Mouse (Mus musculus) hindbrain, embryonic 16.5 days (tissue): Measurements from ENCODE around the gene Dnaic2. TPM values are rescaled to one million over a fixed set of nuclear protein-coding genes. Genes with fewer than 3 reads are reported as not detected.

Source experiments
- ATAC-seq: fragments of 200-750 bp; cut with Nextera tagmentation; 2 replicates; pipeline ENCODE4 v1.8.0; 2017; ENCODE audit warnings: moderate TSS enrichment, moderate library complexity
- H3K27ac ChIP-seq: fragments of 300-500 bp; sonication (generic); 2 replicates; pipeline ENCODE4 v1.5.1; 2014; ENCODE audit warnings: low read depth, mild to moderate bottlenecking, control low read depth, low read length, moderate library complexity
- H3K27me3 ChIP-seq: fragments of 300-500 bp; sonication (generic); replicated peaks from 2 replicates; pipeline ENCODE4 v1.6.1; 2014; ENCODE audit warnings: low read length; ENCODE audit not compliant: control insufficient read depth, insufficient read depth
- H3K36me3 ChIP-seq: fragments of 300-500 bp; sonication (generic); 2 replicates; pipeline ENCODE4 v1.6.1; 2014; ENCODE audit warnings: mild to moderate bottlenecking, low read length, moderate library complexity, mixed read lengths; ENCODE audit not compliant: control insufficient read depth, insufficient read depth
- H3K4me1 ChIP-seq: fragments of 300-500 bp; sonication (generic); 2 replicates; pipeline ENCODE4 v1.6.1; 2014; ENCODE audit warnings: low read depth, low read length; ENCODE audit not compliant: control insufficient read depth, insufficient read depth
- H3K4me2 ChIP-seq: fragments of 300-500 bp; sonication (generic); 2 replicates; pipeline ENCODE4 v1.6.1; 2014; ENCODE audit warnings: mild to moderate bottlenecking, low read length, control low read depth, moderate library complexity
- H3K4me3 ChIP-seq: fragments of 300-500 bp; sonication (generic); 2 replicates; pipeline ENCODE4 v1.5.1; 2014; ENCODE audit warnings: mild to moderate bottlenecking, low read length, control low read depth, moderate library complexity
- H3K9ac ChIP-seq: fragments of 300-500 bp; sonication (generic); 2 replicates; pipeline ENCODE4 v1.6.1; 2014; ENCODE audit warnings: low read depth, mild to moderate bottlenecking, control low read depth, low read length, moderate library complexity
- H3K9me3 ChIP-seq: fragments of 300-500 bp; sonication (generic); 2 replicates; pipeline ENCODE4 v1.6.1; 2014; ENCODE audit warnings: mild to moderate bottlenecking, low read length, moderate library complexity; ENCODE audit not compliant: control insufficient read depth
- WGBS: fragments of 180-500 bp; shearing (Covaris S2); extraction: QIAGEN DNeasy Blood & Tissue Kit; methylation state at CpG from one replicate; pipeline ENCODE4 v1.1.7; 2014; 5-methylcytosine and 5-hydroxymethylcytosine counted together
- polyA plus RNA-seq: library from polyadenylated mRNA; unstranded; fragments of >200 nt; fragmentation: Nextera tagmentation; extraction: Ambion mirVana; gene quantifications from 2 replicates; pipeline ENCODE4 v1.2.1, GENCODE M21; 2015

Dnaic2 gene
- polyA plus RNA-seq, 1 experiment from 2014 or later, result 2.5 TPM

DNA sequence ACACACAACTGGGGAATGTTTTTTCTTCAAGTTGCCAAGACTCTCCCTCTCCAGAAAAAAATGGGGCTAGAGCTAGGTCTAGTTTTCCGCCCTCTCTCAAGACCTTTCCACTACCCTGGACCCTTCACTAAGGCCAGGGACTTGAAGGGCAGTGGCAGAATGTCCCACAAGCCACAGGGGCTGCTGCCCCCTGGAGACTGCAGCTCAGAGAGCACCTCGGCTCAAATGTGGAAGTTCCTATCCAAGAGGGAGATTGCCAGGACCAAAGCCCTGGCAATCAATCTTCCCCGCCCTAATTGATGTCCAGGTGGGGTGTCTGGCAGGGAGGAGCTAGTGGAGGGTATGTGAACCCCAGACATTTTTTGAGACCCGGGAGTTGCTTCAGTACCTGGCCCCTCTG, 63.6 kb downstream of the Dnaic2 start:
- no peak for ATAC-seq
- no peak overlapping the region; the same call in 1 of the 2 replicates for H3K9ac ChIP-seq
- peak overlapping the region; percentile 82; the same call in 1 of the 2 replicates for H3K27ac ChIP-seq
- no peaks in the 10 kb centered on the region for H3K36me3 ChIP-seq
- peaks cover 53% of the 10 kb centered on the region for H3K4me1 ChIP-seq
- no peaks in the 10 kb centered on the region for H3K9me3 ChIP-seq
- peak overlapping the region; percentile 56 for H3K4me3 ChIP-seq
- 41% methylated on average over 4 of the region's 4 CpGs for WGBS
- peak overlapping the region; percentile 83 for H3K4me2 ChIP-seq
- H3K27me3 ChIP-seq, result peaks cover 16% of the 10 kb centered on the region

DNA sequence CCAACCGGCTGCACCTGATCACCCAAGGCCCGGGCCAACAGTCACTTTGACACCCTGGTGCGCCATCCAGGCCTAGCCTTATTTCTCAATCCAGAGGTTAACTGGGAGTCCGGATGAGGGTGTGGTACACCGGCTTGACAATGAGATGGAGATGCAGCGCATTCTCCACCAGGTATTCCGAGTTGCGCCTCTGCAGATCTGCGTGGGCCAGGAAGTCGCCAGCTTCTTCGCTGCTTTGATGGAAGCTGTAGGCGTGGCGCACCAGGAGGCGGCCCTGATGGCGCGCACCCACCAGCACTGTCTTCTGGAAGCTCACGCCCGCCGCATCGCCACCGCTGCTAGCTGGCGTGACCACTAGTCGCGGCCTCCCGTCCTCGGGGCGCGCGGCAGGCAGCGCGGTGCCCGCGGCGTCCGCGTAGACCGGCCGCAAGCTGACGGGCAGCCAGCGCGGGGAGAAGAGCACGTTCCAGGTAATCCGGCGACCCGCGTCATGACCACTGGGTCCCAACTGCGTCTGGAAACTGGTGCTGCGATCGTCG, 64.2 kb downstream of the Dnaic2 start:
- Histone ChIP-seq H3K4me2 (peak overlapping the region; percentile 83), H3K4me1 (peaks cover 53% of the 10 kb centered on the region), H3K27me3 (peaks cover 16% of the 10 kb centered on the region), H3K36me3 (no peaks in the 10 kb centered on the region), H3K9me3 (no peaks in the 10 kb centered on the region), H3K27ac (peak overlapping the region; percentile 82), H3K4me3 (peak overlapping the region; percentile 56), H3K9ac (peak overlapping the region; percentile 76)
- 5% methylated on average over 49 of the region's 50 CpGs for WGBS
- no peak for ATAC-seq

DNA sequence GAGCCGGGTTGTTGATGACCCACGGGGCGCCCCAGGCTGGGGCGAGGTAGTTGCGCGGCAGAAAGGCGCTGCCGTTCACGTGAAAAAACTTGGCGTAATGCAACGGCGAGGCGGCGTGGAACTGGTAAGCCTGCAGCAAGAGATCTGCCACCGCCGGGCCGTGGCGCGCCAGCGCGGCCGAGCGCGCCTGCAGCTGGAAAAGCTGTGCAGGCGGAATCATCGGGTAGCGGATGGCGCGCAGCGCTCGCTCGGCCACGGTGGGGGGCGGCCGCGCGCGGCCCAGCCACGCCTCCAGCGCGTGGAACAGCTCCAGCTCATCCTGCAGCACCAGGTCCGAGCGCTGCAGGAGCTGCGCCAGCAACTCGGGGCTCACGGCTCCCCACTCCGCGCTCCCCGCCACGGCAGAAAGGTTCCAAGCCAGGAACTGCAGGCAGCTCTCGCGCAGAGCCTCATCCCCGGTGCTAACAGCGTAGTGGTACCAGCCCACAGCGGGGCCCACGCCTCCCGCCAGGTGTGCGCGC, 64.7 kb downstream of the Dnaic2 start:
- peak; percentile 10; the same call in 1 of the 2 replicates for ATAC-seq
- H3K4me2 ChIP-seq, result peak overlapping the region; percentile 83
- under 1% methylated on average over 44 of the region's 59 CpGs for WGBS

DNA sequence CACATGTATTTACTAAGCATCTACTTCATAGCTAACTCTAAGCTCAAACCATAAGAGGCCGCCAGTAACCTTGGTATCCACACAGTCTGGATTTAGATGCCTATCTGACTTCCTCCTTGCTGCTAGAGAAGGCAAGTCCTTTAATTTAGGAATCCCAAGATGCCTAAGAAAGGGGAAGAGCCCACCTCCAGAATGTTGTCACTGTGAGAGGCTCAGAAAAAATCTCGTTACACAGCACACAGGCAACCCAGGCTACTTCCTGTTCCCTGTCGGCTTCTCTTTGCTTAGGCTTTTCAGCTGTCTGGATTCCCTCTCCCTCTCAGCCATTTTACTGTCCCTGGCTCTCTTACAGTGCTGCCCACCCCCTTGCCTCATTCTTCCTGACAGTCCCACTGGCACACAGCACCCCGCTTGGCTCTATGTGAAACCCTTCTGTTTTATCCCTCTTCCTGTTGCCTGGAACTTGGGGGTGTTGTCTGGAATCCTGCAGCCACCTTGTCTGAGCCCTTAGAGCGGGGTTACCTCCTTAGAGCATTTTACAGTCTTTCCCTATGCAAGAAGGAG, 65.8 kb downstream of the Dnaic2 start:
- 47% methylated on average over 5 of the region's 5 CpGs for WGBS
- H3K4me1 ChIP-seq, result peaks cover 52% of the 10 kb centered on the region
- H3K9me3 ChIP-seq, result no peaks in the 10 kb centered on the region
- H3K4me2 ChIP-seq, result peak overlapping the region; percentile 83
- no peak for ATAC-seq
- peak overlapping the region; percentile 32; the same call in 1 of the 2 replicates for H3K9ac ChIP-seq
- H3K27me3 ChIP-seq, result peaks cover 11% of the 10 kb centered on the region
- H3K36me3 ChIP-seq, result no peaks in the 10 kb centered on the region
- H3K4me3 ChIP-seq, result no peak overlapping the region
- H3K27ac ChIP-seq, result peak overlapping the region; percentile 82

More for the DNA sequence above, 64.7 kb downstream of the Dnaic2 start:
- Histone ChIP-seq H3K27ac (peak overlapping the region; percentile 82), H3K36me3 (no peaks in the 10 kb centered on the region), H3K27me3 (peaks cover 16% of the 10 kb centered on the region), H3K9me3 (no peaks in the 10 kb centered on the region), H3K4me3 (peak overlapping the region; percentile 56), H3K9ac (peak overlapping the region; percentile 76), H3K4me1 (peaks cover 52% of the 10 kb centered on the region)

DNA sequence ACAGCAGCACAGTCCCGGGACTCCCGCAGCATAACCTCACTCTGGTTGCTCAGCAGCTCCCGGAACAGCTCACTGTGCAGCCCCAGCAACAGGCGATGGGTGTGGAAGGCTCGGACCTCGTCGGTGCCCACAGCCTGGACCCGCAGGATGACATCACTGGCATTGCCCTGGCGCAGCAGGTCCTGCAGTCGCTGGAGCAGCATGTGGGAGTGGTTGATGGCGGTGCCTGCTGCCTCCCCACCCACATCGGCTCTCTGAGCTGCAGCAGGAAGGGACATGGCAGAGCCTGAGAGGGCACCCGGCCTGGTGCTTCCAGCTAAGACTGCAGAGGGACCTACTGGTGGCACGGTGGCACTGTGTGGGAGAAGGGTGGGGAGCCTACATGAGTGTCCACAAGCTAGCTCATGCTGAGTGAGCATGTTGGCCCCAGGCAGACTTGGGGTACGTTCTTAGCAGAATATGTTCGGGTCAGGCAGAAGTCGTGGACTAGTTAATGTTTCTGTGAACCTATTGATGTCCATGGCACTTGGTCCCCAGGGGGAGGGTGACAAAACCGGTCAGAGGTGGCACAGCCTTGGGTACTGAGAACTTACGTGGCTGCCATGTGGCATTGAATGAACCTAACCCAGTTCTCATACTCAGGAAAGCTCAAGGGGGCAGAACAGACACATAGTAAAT, 66.8 kb downstream of the Dnaic2 start:
- H3K9ac ChIP-seq, result peak overlapping the region; percentile 44
- H3K4me3 ChIP-seq, result peak overlapping the region; percentile 21
- H3K4me2 ChIP-seq, result peak overlapping the region; percentile 83
- H3K27me3 ChIP-seq, result peaks cover 11% of the 10 kb centered on the region
- no peak for ATAC-seq
- no peaks in the 10 kb centered on the region for H3K9me3 ChIP-seq
- WGBS, result 38% methylated on average over 19 of the region's 19 CpGs
- no peaks in the 10 kb centered on the region for H3K36me3 ChIP-seq
- H3K4me1 ChIP-seq, result peaks cover 49% of the 10 kb centered on the region
- H3K27ac ChIP-seq, result peak overlapping the region; percentile 82

DNA sequence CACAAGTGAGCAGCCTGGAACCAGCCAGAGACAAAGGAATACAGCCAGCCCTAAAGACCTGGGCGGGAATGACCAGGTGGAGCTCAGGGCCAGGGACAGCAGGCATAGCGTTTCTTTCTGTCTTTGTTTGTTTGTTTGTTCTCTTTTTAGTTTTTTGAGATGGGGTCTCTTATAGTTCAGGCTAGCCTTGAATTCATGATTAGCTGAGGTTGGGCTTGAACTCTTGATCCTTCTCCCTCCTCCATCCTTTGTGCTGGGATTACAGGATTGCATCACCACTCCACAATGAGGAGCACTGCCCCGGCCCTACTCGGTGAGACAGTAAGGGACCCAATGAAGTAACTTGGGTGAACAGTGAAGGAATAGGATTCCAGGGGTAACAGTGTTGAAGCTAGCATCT, 67.5 kb downstream of the Dnaic2 start:
- H3K4me2 ChIP-seq, result peak overlapping the region; percentile 83
- WGBS, result 33% methylated on average over 4 of the region's 4 CpGs
- peak overlapping the region; percentile 32 for H3K4me3 ChIP-seq
- peaks cover 47% of the 10 kb centered on the region for H3K4me1 ChIP-seq
- H3K9ac ChIP-seq, result peak overlapping the region; percentile 33
- no peaks in the 10 kb centered on the region for H3K36me3 ChIP-seq
- H3K9me3 ChIP-seq, result no peaks in the 10 kb centered on the region
- peaks cover 11% of the 10 kb centered on the region for H3K27me3 ChIP-seq
- ATAC-seq, result no peak
- peak overlapping the region; percentile 93 for H3K27ac ChIP-seq

DNA sequence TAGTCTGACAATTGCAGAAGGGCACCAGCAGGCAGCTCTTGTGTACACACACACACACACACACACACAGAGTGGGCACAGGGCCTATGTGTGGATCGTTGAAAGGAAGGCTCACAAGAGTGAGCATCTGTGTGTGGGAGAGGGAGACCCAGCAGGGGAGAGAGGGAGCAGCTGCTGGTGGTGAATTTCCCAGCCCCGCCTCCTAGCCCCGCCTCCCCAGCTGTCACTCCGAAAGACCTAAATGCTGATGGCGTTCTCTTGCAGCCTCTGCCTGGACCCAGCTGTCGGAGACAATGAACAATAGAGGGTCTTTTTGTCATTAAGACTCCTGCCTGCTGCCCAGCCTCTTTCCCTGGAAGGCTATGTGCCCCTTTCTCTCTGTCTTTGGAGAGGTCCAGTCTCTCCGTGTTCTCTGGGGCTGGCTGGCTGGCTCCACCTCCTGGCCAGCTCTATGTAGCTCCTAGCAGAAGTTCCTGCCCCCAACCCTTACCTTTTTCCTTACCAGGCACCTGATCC, 68.1 kb downstream of the Dnaic2 start:
- Histone ChIP-seq H3K9me3 (no peaks in the 10 kb centered on the region), H3K36me3 (no peaks in the 10 kb centered on the region), H3K27ac (peak overlapping the region; percentile 93), H3K4me3 (peak overlapping the region; percentile 32), H3K27me3 (peaks cover 5% of the 10 kb centered on the region), H3K4me1 (peaks cover 47% of the 10 kb centered on the region), H3K4me2 (peak overlapping the region; percentile 83), H3K9ac (peak overlapping the region; percentile 33)
- 0% methylated on average over 7 of the region's 7 CpGs for WGBS
- ATAC-seq, result peak; percentile 79

- peaks cover 45% of the 10 kb centered on the region for H3K4me1 ChIP-seq
- H3K9me3 ChIP-seq, result no peaks in the 10 kb centered on the region
- peak within 1 kb of the TSS; percentile 32 for H3K4me3 ChIP-seq
- peak within 1 kb of the TSS; percentile 93 for H3K27ac ChIP-seq
- ATAC-seq, result peak; percentile 85
- WGBS, result 0% methylated on average over 4 of the region's 4 CpGs
- peaks cover 3% of the 10 kb centered on the region; the same call in 1 of the 2 replicates for H3K27me3 ChIP-seq
- H3K36me3 ChIP-seq, result no peaks in the 10 kb centered on the region
- H3K4me2 ChIP-seq, result peak within 1 kb of the TSS; percentile 83
- peak within 1 kb of the TSS; percentile 33 for H3K9ac ChIP-seq
Measured at GRCm38 (mm10) chr11:114795848-114796322, 68.7 kb downstream of the Dnaic2 start, which contains the start of gene Btbd17. Btbd17 (minus strand) TSS chr11:114795945.
